Mouse (Mus musculus) neural tube, embryonic 15.5 days (tissue): ENCODE results near the gene Rarb. TPM values are rescaled to one million over a fixed set of nuclear protein-coding genes. Genes with fewer than 3 reads are reported as not detected.

Source experiments
- ATAC-seq: fragments of 200-750 bp; cut with Nextera tagmentation; 2 replicates; pipeline ENCODE4 v1.8.0; 2017; ENCODE audit warnings: mild to moderate bottlenecking, moderate TSS enrichment, moderate library complexity; ENCODE audit not compliant: low FRiP score
- H3K27ac ChIP-seq: fragments of 300-500 bp; sonication (generic); replicated peaks from 2 replicates; pipeline ENCODE4 v1.5.1; 2015; ENCODE audit warnings: mild to moderate bottlenecking, inconsistent platforms
- H3K27me3 ChIP-seq: fragments of 300-500 bp; sonication (generic); replicated peaks from 2 replicates; pipeline ENCODE4 v1.6.1; 2015; ENCODE audit warnings: inconsistent platforms
- H3K36me3 ChIP-seq: fragments of 300-500 bp; sonication (generic); 2 replicates; pipeline ENCODE4 v1.6.1; 2015; ENCODE audit warnings: inconsistent platforms
- H3K4me1 ChIP-seq: fragments of 300-500 bp; sonication (generic); 2 replicates; pipeline ENCODE4 v1.6.1; 2015; ENCODE audit warnings: inconsistent platforms
- H3K4me2 ChIP-seq: fragments of 300-500 bp; sonication (generic); 2 replicates; pipeline ENCODE4 v1.6.1; 2015; ENCODE audit warnings: inconsistent platforms, mild to moderate bottlenecking, moderate library complexity
- H3K4me3 ChIP-seq: fragments of 300-500 bp; sonication (generic); replicated peaks from 2 replicates; pipeline ENCODE4 v1.5.1; 2015; ENCODE audit warnings: mild to moderate bottlenecking, inconsistent platforms
- H3K9ac ChIP-seq: fragments of 300-500 bp; sonication (generic); replicated peaks from 2 replicates; pipeline ENCODE4 v1.6.1; 2015; ENCODE audit warnings: mild to moderate bottlenecking, inconsistent platforms
- H3K9me3 ChIP-seq: fragments of 300-500 bp; sonication (generic); replicated peaks from 2 replicates; pipeline ENCODE4 v1.6.1; 2016; ENCODE audit warnings: inconsistent platforms
- WGBS: fragments of 180-500 bp; shearing (Covaris S2); methylation state at CpG from one replicate; pipeline ENCODE4 v1.1.7; 2015; ENCODE audit warnings: mixed read lengths; 5-methylcytosine and 5-hydroxymethylcytosine counted together
- polyA plus RNA-seq: library from polyadenylated mRNA; unstranded; fragments of >200 nt; fragmentation: Nextera tagmentation; extraction: Ambion mirVana; gene quantifications from 2 replicates; pipeline ENCODE4 v1.2.1, GENCODE M21; 2015

Rarb gene
- polyA plus RNA-seq = 25.2 and 25.6 TPM in 2 replicates

DNA sequence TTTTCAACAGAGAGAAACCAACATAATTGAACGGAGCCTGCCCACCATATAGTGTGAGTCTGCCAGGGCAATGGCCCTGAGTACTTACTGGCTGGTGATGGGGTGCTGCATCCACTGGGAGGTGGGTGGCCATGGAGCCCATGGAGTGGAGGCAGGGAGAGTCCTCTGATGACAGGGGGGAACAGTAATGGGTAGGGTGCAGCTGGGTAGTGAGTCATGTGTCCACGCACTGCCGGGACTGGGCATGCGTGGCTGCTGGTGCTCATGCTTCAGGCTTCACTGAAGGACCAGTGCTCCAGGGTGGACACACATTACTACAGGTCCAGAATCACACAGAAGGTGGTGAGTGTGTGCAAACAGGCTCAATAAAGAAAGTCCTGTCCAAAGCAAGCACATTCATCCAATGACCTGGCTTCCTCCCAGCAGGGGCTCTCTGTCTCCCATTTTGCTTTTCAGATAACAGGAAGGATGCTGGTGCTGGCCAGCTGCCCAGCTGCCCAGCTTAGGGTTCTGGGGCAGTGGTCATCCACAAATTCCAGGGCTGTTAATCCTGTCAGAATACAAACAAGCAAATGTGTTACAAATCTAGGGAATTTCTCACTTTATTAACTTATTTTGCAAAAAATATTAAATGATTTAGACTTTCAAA lies at the start of gene Rarb:
TSS of gene Rarb (minus strand) at position 555 of the 649 bp plus-strand sequence.
- no peaks in the 10 kb centered on the region for H3K9me3 ChIP-seq
- 91% methylated on average over 4 of the region's 4 CpGs for whole genome bisulfite sequencing
- no peak for ATAC-seq
- H3K27ac ChIP-seq = no peak within 1 kb of the TSS
- no peaks in the 10 kb centered on the region for H3K36me3 ChIP-seq
- no peak within 1 kb of the TSS for H3K4me3 ChIP-seq
- H3K4me2 ChIP-seq = no peak within 1 kb of the TSS
- no peak within 1 kb of the TSS for H3K9ac ChIP-seq
- peaks cover 4% of the 10 kb centered on the region; the same call in 1 of the 2 replicates for H3K4me1 ChIP-seq
- no peaks in the 10 kb centered on the region for H3K27me3 ChIP-seq

DNA sequence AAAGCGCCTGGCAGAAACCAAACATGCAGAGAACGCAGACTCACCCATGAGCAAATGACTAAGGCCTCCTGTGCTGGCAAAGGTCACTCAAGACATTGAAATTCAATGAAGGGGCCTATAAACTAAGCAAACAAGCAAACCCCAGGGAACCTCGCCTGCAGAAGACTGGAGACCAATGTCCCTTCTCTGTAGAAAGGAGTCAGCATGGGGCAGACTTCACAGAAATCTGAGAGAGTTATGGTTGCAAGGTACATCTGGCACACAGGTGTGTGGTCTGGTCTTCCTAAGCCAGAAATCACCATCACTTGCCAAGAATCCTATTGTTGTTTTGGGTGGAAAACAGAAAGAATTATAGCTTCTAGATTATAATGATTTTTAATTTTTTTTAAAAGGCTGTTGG lies 23.1 kb upstream of the Rarb start:
- H3K4me3 ChIP-seq = no peak overlapping the region
- no peaks in the 10 kb centered on the region for H3K36me3 ChIP-seq
- no peak overlapping the region for H3K4me2 ChIP-seq
- no peak overlapping the region for H3K9ac ChIP-seq
- H3K9me3 ChIP-seq = no peaks in the 10 kb centered on the region
- 31% methylated on average over 3 of the region's 3 CpGs for WGBS
- no peaks in the 10 kb centered on the region for H3K27me3 ChIP-seq
- peaks cover 12% of the 10 kb centered on the region for H3K4me1 ChIP-seq
- no peak for ATAC-seq
- H3K27ac ChIP-seq = no peak overlapping the region

DNA sequence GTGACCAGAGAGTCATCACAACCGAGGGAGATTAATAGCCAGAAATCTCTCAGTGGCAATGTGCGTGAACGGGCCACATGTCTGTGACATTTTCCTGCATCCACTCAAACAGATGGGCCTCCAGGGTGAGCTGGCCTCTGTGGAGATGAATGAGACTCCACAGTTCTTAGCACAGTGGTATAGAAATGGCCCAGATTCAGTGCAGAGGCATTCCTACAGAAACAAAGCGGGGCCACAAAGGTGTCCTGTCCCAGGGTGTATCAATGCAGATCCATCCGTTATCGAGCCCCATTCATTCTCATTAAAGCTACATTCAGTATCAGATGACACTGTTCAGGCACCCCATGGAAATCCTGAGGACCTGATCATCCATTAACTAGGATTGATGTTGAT lies 22.6 kb upstream of the Rarb start:
- H3K4me3 ChIP-seq = no peak overlapping the region
- no peaks in the 10 kb centered on the region for H3K27me3 ChIP-seq
- no peaks in the 10 kb centered on the region for H3K9me3 ChIP-seq
- ATAC-seq = peak; percentile 67
- H3K9ac ChIP-seq = no peak overlapping the region
- no peaks in the 10 kb centered on the region for H3K36me3 ChIP-seq
- H3K27ac ChIP-seq = no peak overlapping the region
- H3K4me1 ChIP-seq = peaks cover 12% of the 10 kb centered on the region
- WGBS = 22% methylated on average over 6 of the region's 6 CpGs
- no peak overlapping the region for H3K4me2 ChIP-seq

DNA sequence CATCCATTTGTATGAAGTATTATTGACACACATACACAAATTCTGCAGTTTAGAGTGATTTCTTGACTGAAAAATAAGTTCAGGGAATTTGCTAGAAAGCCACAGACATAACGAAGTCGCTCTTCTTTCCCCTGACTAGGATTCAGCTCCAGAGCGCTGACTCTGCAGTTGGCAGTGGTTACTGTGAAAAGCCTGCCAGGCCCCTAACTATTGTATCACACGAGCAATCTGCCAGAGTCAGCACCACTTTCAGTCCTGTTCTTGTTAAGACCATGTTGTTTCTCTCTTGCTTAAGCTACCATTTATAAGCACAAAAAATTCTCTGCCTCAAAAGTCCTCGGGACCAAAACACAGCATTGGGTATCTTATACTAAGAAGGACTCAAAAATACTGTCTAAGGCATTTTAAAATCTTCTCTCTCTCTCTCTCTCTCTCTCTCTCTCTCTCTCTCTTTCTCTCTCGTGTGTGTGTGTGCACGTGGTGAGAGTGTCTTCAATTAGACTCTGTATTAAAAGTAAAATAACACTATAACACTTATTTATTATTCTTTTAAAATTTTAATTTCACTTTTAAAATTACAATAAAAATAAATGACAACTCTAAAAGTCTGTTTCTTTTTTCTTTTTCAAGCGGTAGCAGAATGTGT lies 22.1 kb upstream of the Rarb start:
- H3K27ac ChIP-seq = peak overlapping the region; percentile 30; the same call in 1 of the 2 replicates

DNA sequence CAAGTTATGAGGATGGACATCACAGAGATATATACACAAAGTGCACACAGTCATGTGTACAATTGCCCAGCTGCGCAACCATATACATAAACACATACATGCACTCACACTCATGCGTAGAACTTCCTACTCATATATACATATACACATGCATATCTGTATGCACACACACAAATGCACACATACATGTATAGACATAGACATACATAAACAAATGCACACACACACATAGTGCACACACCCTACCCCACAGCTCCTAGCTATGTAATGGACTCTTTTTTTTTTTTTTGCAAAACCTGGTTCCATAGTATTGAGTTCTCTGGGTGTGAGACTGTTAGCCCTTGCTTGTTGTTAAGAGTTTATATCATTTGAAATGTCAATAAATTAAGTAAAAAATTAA lies 21.2 kb upstream of the Rarb start:
- Histone ChIP-seq H3K9me3 (no peaks in the 10 kb centered on the region), H3K4me1 (peaks cover 12% of the 10 kb centered on the region), H3K27me3 (no peaks in the 10 kb centered on the region), H3K4me3 (no peak overlapping the region), H3K36me3 (no peaks in the 10 kb centered on the region), H3K4me2 (no peak overlapping the region), H3K9ac (no peak overlapping the region), H3K27ac (no peak overlapping the region)
- no peak for ATAC-seq
- 100% methylated on average over 2 of the region's 2 CpGs for WGBS

More for the DNA sequence above, 22.1 kb upstream of the Rarb start:
- no peak overlapping the region for H3K4me2 ChIP-seq
- H3K9me3 ChIP-seq = no peaks in the 10 kb centered on the region
- H3K9ac ChIP-seq = no peak overlapping the region
- WGBS = 23% methylated on average over 8 of the region's 8 CpGs
- H3K4me3 ChIP-seq = no peak overlapping the region
- no peaks in the 10 kb centered on the region for H3K36me3 ChIP-seq
- H3K4me1 ChIP-seq = peaks cover 12% of the 10 kb centered on the region
- peak; percentile 92 for ATAC-seq
- H3K27me3 ChIP-seq = no peaks in the 10 kb centered on the region

DNA sequence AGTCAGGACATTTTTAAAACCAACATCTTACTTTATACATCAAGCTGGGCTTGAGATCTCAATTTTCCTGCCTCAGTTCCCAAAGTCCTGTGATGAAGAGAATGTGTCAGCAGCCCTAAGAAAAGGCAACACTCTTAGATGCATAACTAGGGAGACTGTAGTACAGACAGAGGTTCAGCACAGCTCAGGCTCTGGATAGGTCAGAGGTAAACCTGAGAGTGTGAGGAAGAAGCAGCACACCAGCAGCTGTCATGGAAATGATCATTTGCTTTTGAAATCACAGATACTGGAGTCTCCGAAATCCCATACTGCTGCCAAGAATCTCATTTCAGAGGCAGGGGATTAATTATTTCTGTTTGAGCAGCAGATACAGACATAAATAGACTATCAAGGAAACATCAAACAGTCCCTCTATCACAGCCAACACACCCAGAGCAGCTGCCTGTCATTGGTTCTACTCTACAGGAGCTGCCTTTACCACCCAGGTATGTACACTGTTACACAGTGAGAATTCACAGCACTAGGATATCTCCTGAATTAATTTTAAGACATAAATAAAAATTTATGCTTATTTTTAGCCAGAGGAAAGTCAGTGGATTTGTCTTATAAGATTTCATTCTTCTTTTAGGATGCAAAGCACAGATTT lies 3.7 kb downstream of the Rarb start:
- H3K27ac ChIP-seq = no peak overlapping the region
- no peak for ATAC-seq
- H3K27me3 ChIP-seq = no peaks in the 10 kb centered on the region
- H3K4me1 ChIP-seq = no peaks in the 10 kb centered on the region
- no peak overlapping the region for H3K4me3 ChIP-seq
- 57% methylated on average over 1 of the region's 1 CpGs for WGBS
- no peaks in the 10 kb centered on the region for H3K9me3 ChIP-seq
- no peaks in the 10 kb centered on the region for H3K36me3 ChIP-seq
- H3K4me2 ChIP-seq = no peak overlapping the region
- H3K9ac ChIP-seq = no peak overlapping the region

DNA sequence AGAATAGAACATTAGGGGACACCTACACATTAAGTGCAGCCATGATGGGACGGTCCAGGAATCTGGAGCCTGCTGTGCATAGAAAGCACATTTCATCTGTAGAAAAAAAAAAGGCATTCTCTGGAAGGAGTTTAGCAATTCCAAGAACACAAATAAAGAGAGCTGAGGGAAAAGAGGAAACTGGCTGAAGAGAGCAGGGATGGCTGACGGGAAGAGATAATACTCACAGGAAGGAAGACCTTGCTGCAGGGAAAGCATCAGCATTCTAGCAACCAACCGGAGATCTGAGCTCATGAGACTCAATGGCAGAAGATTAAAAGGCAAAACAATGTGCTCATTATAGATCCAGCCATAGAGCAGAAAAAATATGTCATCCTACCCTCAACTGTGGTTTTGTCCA lies 12.8 kb downstream of the Rarb start:
- Histone ChIP-seq H3K36me3 (no peaks in the 10 kb centered on the region), H3K27ac (no peak overlapping the region), H3K9me3 (no peaks in the 10 kb centered on the region), H3K4me3 (no peak overlapping the region), H3K27me3 (no peaks in the 10 kb centered on the region), H3K4me1 (no peaks in the 10 kb centered on the region), H3K9ac (no peak overlapping the region), H3K4me2 (no peak overlapping the region)
- 79% methylated on average over 3 of the region's 3 CpGs for WGBS
- no peak for ATAC-seq

DNA sequence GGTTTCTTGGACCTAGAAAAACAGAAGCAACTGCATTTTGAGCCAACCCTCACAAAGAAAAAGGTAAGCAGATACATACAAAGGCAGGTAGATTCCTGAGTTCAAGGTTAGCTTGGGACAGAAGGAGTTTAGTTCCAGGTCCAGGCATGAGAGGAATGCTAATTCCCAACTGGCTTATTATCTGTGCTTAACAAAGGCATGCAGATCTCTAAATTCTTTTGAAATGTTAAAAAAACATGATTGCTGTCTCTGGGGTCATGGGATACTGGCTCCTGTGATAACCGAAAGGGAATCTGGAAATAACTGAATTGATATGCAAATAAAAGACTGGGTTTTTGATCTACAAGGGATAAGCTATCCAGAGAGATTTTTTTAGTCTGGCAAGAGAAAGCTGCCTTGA lies 28.8 kb downstream of the Rarb start:
- 91% methylated on average over 1 of the region's 1 CpGs for whole genome bisulfite sequencing
- Histone ChIP-seq H3K4me1 (no peaks in the 10 kb centered on the region), H3K36me3 (no peaks in the 10 kb centered on the region), H3K4me3 (no peak overlapping the region), H3K27me3 (no peaks in the 10 kb centered on the region), H3K27ac (no peak overlapping the region), H3K9ac (no peak overlapping the region), H3K9me3 (no peaks in the 10 kb centered on the region), H3K4me2 (no peak overlapping the region)
- ATAC-seq = no peak

DNA sequence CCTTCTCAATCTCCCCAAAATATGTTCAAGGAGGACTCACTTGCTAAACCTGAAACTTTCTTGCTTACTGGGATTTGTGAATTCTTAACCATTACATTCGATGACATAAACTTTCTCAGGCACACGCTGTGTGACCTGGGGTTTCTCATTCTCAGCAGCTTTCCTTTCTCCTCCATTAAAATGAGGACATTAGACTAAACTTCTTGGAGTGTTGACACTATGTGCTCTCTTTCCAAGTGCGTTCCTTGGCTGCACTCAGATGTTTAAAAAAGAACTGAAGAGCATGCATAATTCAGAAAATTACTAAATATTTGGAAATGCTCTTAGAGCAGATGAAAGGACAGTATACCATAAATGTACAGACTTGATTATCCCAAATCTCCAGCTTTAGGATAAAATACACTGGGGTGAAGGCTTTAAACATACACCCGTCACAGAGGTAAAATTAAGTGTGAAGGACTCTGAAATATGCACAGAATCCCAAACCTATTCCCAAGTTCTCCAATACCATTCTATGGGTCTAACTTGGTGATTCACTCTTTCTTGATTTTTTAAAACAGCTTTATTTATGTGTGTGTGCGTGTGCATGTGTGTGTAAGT lies 36.9 kb downstream of the Rarb start:
- H3K4me3 ChIP-seq = no peak overlapping the region
- no peaks in the 10 kb centered on the region for H3K27me3 ChIP-seq
- no peaks in the 10 kb centered on the region for H3K36me3 ChIP-seq
- H3K27ac ChIP-seq = no peak overlapping the region
- H3K9ac ChIP-seq = no peak overlapping the region
- no peak for ATAC-seq
- H3K4me1 ChIP-seq = no peaks in the 10 kb centered on the region
- 92% methylated on average over 5 of the region's 5 CpGs for WGBS
- no peak overlapping the region for H3K4me2 ChIP-seq
- no peaks in the 10 kb centered on the region for H3K9me3 ChIP-seq

DNA sequence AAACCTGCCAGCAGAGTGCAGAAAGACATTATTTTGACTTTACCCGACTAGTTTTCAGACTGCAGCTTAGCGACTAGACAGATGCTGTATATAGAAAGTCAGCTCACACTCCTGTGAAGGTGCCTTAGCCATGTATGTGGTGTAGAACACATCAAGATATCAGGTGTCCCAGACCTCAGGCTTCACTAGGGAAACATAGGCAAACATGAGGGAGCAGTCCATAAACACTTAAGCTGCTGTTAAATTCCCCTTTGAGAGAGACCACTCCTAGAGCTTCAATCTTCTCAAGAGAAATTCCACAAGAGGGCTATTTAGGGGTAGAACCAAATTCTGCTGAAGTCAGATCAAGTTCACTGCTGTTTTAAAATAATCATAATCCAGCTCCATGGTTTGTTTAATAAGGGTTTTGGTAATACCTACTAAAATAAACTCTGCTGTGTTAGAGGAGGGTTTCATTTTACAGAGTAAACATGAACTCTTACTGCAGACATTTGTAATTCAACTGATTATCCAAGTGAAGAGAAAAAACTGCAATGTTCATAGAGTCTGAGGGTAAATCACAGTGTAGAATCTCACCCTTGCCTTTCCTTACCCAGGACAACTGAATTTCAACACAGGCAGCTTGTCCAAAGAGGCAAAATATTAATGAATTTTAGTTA lies 42.1 kb downstream of the Rarb start:
- 70% methylated on average over 2 of the region's 2 CpGs for WGBS
- no peaks in the 10 kb centered on the region for H3K4me1 ChIP-seq
- no peak for ATAC-seq

DNA sequence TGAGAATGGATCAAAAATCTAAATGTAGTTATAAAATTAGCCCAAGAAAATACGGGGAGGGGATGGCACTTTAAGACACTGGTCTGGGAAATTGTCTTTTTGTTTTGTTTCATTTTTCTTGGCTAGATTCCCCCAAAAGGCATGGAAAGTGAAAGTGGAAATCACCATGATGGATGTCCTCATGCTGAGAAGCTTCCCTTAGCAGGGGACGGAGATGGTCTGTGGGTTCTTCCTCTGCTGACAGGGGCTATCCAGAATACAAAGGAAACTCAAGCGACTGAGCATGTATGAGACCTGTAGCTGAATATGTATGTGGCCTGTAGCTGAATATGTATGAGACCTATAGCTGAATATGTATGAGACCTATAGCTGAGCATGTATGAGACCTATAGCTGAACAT lies 46.0 kb downstream of the Rarb start:
- H3K9ac ChIP-seq = no peak overlapping the region
- no peak overlapping the region for H3K4me2 ChIP-seq
- H3K9me3 ChIP-seq = no peaks in the 10 kb centered on the region
- 69% methylated on average over 3 of the region's 3 CpGs for WGBS
- H3K27me3 ChIP-seq = no peaks in the 10 kb centered on the region
- no peaks in the 10 kb centered on the region for H3K4me1 ChIP-seq
- no peak overlapping the region for H3K27ac ChIP-seq
- no peak overlapping the region for H3K4me3 ChIP-seq
- no peaks in the 10 kb centered on the region for H3K36me3 ChIP-seq
- ATAC-seq = no peak

More for the DNA sequence above, 42.1 kb downstream of the Rarb start:
- Histone ChIP-seq H3K27ac (no peak overlapping the region), H3K4me3 (no peak overlapping the region), H3K36me3 (no peaks in the 10 kb centered on the region), H3K9me3 (no peaks in the 10 kb centered on the region), H3K9ac (no peak overlapping the region), H3K4me2 (no peak overlapping the region), H3K27me3 (no peaks in the 10 kb centered on the region)
